Mouse (Mus musculus) liver, embryonic 14.5 days (tissue): Measurements from ENCODE around the gene Fcmr. TPM values are rescaled to one million over a fixed set of nuclear protein-coding genes. Genes with fewer than 3 reads are reported as not detected.

ENCODE experiments used
- ATAC-seq: fragments of 200-750 bp; cut with Nextera tagmentation; 2 replicates; pipeline ENCODE4 v1.8.0; 2017; ENCODE audit warnings: moderate number of reproducible peaks, mild to moderate bottlenecking, moderate library complexity; ENCODE audit not compliant: insufficient read depth
- DNase-seq, 3 experiments: peaks; one replicate each; pipeline ENCODE4 v3.0.0-alpha.2; 2012 to 2013; ENCODE audit warnings: low read depth in 3 of 3, low spot score in 3 of 3
- H3K27ac ChIP-seq: fragments of 300-500 bp; sonication (generic); 2 replicates; pipeline ENCODE4 v1.5.1; 2014; ENCODE audit warnings: moderate library complexity, mild to moderate bottlenecking, control low read depth, inconsistent platforms
- H3K27me3 ChIP-seq: fragments of 300-500 bp; sonication (generic); 2 replicates; pipeline ENCODE4 v1.6.1; 2014; ENCODE audit warnings: mild to moderate bottlenecking, low read length, moderate library complexity; ENCODE audit not compliant: control insufficient read depth, insufficient read depth
- H3K36me3 ChIP-seq: fragments of 300-500 bp; sonication (generic); replicated peaks from 2 replicates; pipeline ENCODE4 v1.6.1; 2014; ENCODE audit warnings: low read depth; ENCODE audit not compliant: control insufficient read depth, insufficient read depth
- H3K4me1 ChIP-seq, 2 experiments: fragments of 200-500 bp in 1 of 2; fragments of 300-500 bp in 1 of 2; sonication (generic) in 1 of 2; replicated peaks; 2 replicates each; pipeline ENCODE4 v1.6.1; 2012 to 2014; ENCODE audit warnings: antibody characterized with exemption in 1 of 2, inconsistent platforms in 1 of 2, low read length in 1 of 2; ENCODE audit not compliant: control insufficient read depth in 2 of 2, insufficient read depth in 2 of 2
- H3K4me2 ChIP-seq: fragments of 300-500 bp; sonication (generic); 2 replicates; pipeline ENCODE4 v1.6.1; 2014; ENCODE audit warnings: low read depth, mild to moderate bottlenecking, control low read depth, moderate library complexity
- H3K4me3 ChIP-seq, 2 experiments: fragments of 200-500 bp in 1 of 2; fragments of 300-500 bp in 1 of 2; sonication (generic) in 1 of 2; 2 replicates each; pipeline ENCODE4 v1.5.1; 2012 to 2014; ENCODE audit warnings: low read depth in 2 of 2, low read length in 2 of 2, mild to moderate bottlenecking in 2 of 2, control low read depth in 1 of 2, inconsistent platforms in 1 of 2, moderate library complexity in 1 of 2; ENCODE audit not compliant: insufficient read depth in 1 of 2
- H3K9ac ChIP-seq: fragments of 300-500 bp; sonication (generic); replicated peaks from 2 replicates; pipeline ENCODE4 v1.6.1; 2014; ENCODE audit warnings: mild to moderate bottlenecking, control low read depth, moderate library complexity
- H3K9me3 ChIP-seq: fragments of 300-500 bp; sonication (generic); 2 replicates; pipeline ENCODE4 v1.6.1; 2016; ENCODE audit warnings: low read length, mixed read lengths; ENCODE audit not compliant: control insufficient read depth
- CTCF ChIP-seq: IDR thresholded peaks from 2 replicates; pipeline ENCODE4 v1.5.1; 2016; ENCODE audit warnings: antibody characterized with exemption, low read depth, control low read depth
- EP300 ChIP-seq: IDR thresholded peaks from 2 replicates; pipeline ENCODE4 v1.6.1; 2016; ENCODE audit warnings: antibody characterized with exemption, low read depth
- whole genome bisulfite sequencing: fragments of 180-500 bp; shearing (Covaris S2); extraction: QIAGEN DNeasy Blood & Tissue Kit; methylation state at CpG from one replicate; pipeline ENCODE4 v1.1.7; 2014; ENCODE audit not compliant: insufficient replicate concordance; 5-methylcytosine and 5-hydroxymethylcytosine counted together
- polyA plus RNA-seq, 2 experiments: library from polyadenylated mRNA; depleted of rRNA in 1 of 2; stranded (reverse) in 1 of 2; unstranded in 1 of 2; fragments of >200 nt; fragmentation: Nextera tagmentation in 1 of 2; extraction: Ambion mirVana in 1 of 2; gene quantifications; 2 replicates each; pipeline versions ENCODE4 v1.2.1 to v1.2.3; 2012 to 2014

Gene Fcmr
- polyA plus RNA-seq, 2 experiments: not detected

DNA sequence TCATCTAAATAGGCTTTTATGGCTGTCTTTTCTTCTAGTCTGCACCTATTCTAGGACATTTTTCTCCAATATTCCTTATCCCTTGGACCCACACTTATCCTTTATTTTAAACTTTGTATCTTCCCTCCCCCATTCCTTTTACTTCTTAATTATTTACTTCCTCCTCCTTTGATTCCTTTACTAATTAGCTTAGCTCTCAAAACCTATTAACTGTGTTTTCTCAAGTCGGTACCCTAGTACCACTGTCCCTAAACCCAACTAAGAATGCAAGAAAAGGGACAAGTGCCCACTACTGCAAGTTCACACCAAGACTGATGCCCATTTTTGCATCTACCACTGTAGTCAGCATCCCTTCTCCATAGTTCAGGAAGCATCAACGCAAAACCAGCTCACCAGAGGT is 9.7 kb upstream of the Fcmr start:
- no peak for DNase-seq
- H3K4me1 ChIP-seq: no peaks in the 10 kb centered on the region
- H3K4me3 ChIP-seq: no peak overlapping the region
- 62% methylated on average over 2 of the region's 2 CpGs for WGBS
- no peak overlapping the region for H3K9ac ChIP-seq
- H3K27ac ChIP-seq: no peak overlapping the region
- H3K4me2 ChIP-seq: no peak overlapping the region
- no peak for ATAC-seq
- no peaks in the 10 kb centered on the region for H3K9me3 ChIP-seq
- H3K27me3 ChIP-seq: no peaks in the 10 kb centered on the region
- TF ChIP-seq EP300: no peak
- H3K36me3 ChIP-seq: no peaks in the 10 kb centered on the region

DNA sequence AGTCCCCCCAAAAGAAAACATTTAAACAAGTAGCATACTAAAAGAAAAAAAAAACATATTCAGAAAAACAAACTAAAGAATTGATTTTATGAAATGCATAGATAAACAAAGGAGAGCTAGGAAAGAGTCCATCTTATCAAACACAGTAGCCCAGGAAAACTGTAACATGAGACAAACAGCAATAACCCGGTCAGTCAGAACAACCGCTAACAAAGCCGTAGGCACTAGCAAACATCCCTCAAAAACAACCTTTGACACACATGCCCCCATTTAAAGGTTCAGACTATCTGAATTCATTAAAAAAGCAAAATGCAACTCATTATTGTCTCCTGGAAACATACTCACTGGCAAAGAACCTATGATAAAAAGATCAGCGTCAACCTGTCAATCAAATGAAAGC is 8.0 kb upstream of the Fcmr start:
- no peaks in the 10 kb centered on the region for H3K27me3 ChIP-seq
- H3K4me3 ChIP-seq: no peak overlapping the region
- no peak overlapping the region for H3K4me2 ChIP-seq
- no peaks in the 10 kb centered on the region for H3K36me3 ChIP-seq
- no peak overlapping the region for H3K9ac ChIP-seq
- DNase-seq (no peak), ATAC-seq (no peak)
- no peaks in the 10 kb centered on the region for H3K9me3 ChIP-seq
- no peaks in the 10 kb centered on the region for H3K4me1 ChIP-seq
- WGBS: 62% methylated on average over 4 of the region's 4 CpGs
- no peak overlapping the region for H3K27ac ChIP-seq
- no peak for TF ChIP-seq CTCF
- TF ChIP-seq EP300: no peak

GRCm38 (mm10) chr1:130864238-130864637 is 1.2 kb upstream of the Fcmr start:
- no peak for ATAC-seq
- H3K9ac ChIP-seq: no peak overlapping the region
- no peaks in the 10 kb centered on the region for H3K36me3 ChIP-seq
- H3K27me3 ChIP-seq: no peaks in the 10 kb centered on the region
- DNase-seq: no peak
- H3K4me3 ChIP-seq: no peak overlapping the region
- H3K4me2 ChIP-seq: no peak overlapping the region
- 37% methylated on average over 4 of the region's 4 CpGs for WGBS
- no peak for TF ChIP-seq CTCF
- no peak overlapping the region for H3K27ac ChIP-seq
- no peaks in the 10 kb centered on the region for H3K4me1 ChIP-seq
- no peaks in the 10 kb centered on the region for H3K9me3 ChIP-seq

GRCm38 (mm10) chr1:130864741-130865140 is 728 bp upstream of the Fcmr start:
- no peaks in the 10 kb centered on the region for H3K27me3 ChIP-seq
- ATAC-seq (no peak), DNase-seq (no peak)
- no peaks in the 10 kb centered on the region for H3K4me1 ChIP-seq
- H3K4me2 ChIP-seq: no peak overlapping the region
- H3K9ac ChIP-seq: no peak overlapping the region
- H3K36me3 ChIP-seq: no peaks in the 10 kb centered on the region
- 61% methylated on average over 5 of the region's 5 CpGs for WGBS
- H3K4me3 ChIP-seq: no peak overlapping the region
- H3K27ac ChIP-seq: no peak overlapping the region
- no peaks in the 10 kb centered on the region for H3K9me3 ChIP-seq
- TF ChIP-seq EP300 (no peak), CTCF (no peak)

GRCm38 (mm10) chr1:130872912-130873311 is 7.4 kb downstream of the Fcmr start:
- 24% methylated on average over 2 of the region's 2 CpGs for WGBS
- no peak for DNase-seq

DNA sequence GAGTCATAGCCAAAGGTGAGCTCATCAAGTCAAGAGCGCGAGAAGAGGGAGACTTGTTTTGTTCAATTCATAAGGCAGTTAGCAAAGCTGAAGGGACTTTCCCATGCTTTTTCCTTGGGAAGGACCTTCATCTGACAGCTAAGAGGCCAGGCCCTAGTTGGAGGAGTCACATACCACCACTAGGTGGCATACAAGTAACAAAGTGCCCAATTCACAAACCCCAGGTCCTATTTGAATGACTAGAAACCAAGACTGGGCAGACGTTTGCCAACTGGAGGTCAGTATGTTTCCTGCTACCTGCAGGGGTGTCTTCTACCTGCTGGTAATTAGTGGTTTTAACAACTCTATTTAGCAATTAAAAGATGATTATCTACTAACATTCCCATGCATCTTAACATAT is 9.7 kb downstream of the Fcmr start:
- no peaks in the 10 kb centered on the region for H3K36me3 ChIP-seq
- DNase-seq (no peak), ATAC-seq (no peak)
- no peaks in the 10 kb centered on the region for H3K4me1 ChIP-seq
- H3K9ac ChIP-seq: no peak overlapping the region
- no peak overlapping the region for H3K27ac ChIP-seq
- no peak overlapping the region for H3K4me3 ChIP-seq
- no peak overlapping the region for H3K4me2 ChIP-seq
- TF ChIP-seq EP300 (no peak), CTCF (peak; percentile 70)
- peaks cover 11% of the 10 kb centered on the region for H3K27me3 ChIP-seq
- 31% methylated on average over 3 of the region's 3 CpGs for WGBS
- H3K9me3 ChIP-seq: no peaks in the 10 kb centered on the region

More at GRCm38 (mm10) chr1:130872912-130873311, 7.4 kb downstream of the Fcmr start:
- H3K27me3 ChIP-seq: peaks cover 5% of the 10 kb centered on the region
- no peaks in the 10 kb centered on the region for H3K36me3 ChIP-seq
- no peak for ATAC-seq
- no peak overlapping the region for H3K4me3 ChIP-seq
- TF ChIP-seq EP300: no peak
- no peak for TF ChIP-seq CTCF
- no peaks in the 10 kb centered on the region for H3K9me3 ChIP-seq
- no peaks in the 10 kb centered on the region for H3K4me1 ChIP-seq
- no peak overlapping the region for H3K4me2 ChIP-seq
- H3K9ac ChIP-seq: no peak overlapping the region
- no peak overlapping the region for H3K27ac ChIP-seq
